Mouse (Mus musculus): ENCODE measurements at regions not wholly inside any gene's neighbourhood (a gene's known extent, or its start where the extent isn't known, plus 50 kb on each side); places are given as distances from the start of the nearest gene placed in this dataset.

GRCm38 (mm10) chr8:12175496-12175895 lies 103.1 kb upstream of the A230072I06Rik start:
- TF ChIP-seq CTCF (IDR thresholded peaks at IDR 0.05; ENCODE audit: insufficient read depth, low read depth, low read length): no peak
- no peak for TF ChIP-seq POLR2A (IDR thresholded peaks at IDR 0.05; ENCODE audit: insufficient read depth, low read depth, low read length)
